In genomic region chr1:170142256-170142871, GRCm38 (mm10) we compare ENCODE assay signal across 14 mouse cellular contexts. TPM values are rescaled to one million over a fixed set of nuclear protein-coding genes. Genes with fewer than 3 reads are reported as not detected.
"Had no signal": no experiment of that assay in that cellular context is flagged by ENCODE, and none has a peak within 500 bp of the region (broad histone marks: within the 10 kb centered on the region; RNA-seq: fewer than 3 reads in every experiment).

No protein-coding gene starts in this region.

- H3K9me3 ChIP-seq: limb, embryonic 12.5 days; limb, embryonic 15.5 days; liver, embryonic 13.5 days had no signal

- H3K4me1 ChIP-seq: limb, embryonic 12.5 days; limb, embryonic 15.5 days had no signal

- H3K27ac ChIP-seq: limb, embryonic 12.5 days; limb, embryonic 15.5 days; liver, embryonic 13.5 days had no signal

- H3K9ac ChIP-seq: limb, embryonic 12.5 days; limb, embryonic 15.5 days; liver, embryonic 13.5 days had no signal

- H3K27me3 ChIP-seq: limb, embryonic 12.5 days; limb, embryonic 15.5 days; liver, embryonic 13.5 days had no signal

- ATAC-seq: inflammation-experienced regulatory T-cells, adult 6 months; intestine, embryonic 16.5 days had no signal

- H3K4me2 ChIP-seq: limb, embryonic 12.5 days; limb, embryonic 15.5 days; liver, embryonic 13.5 days; midbrain, embryonic 11.5 days had no signal

- H3K4me3 ChIP-seq: limb, embryonic 12.5 days; limb, embryonic 15.5 days; liver, embryonic 13.5 days had no signal

- DNase-seq: left cerebral cortex, postnatal 4 days; liver, embryonic 13.5 days; lung, adult 2 months; lung, postnatal 14 days; lung, postnatal 4 days; midbrain, embryonic 14.5 days; thymus, postnatal 25 days had no signal

RNA-seq across cellular contexts. Expression of gene Ddr2, which starts 31.8 kb away (rescaled TPM):
- total RNA-seq: megakaryocyte progenitor cell, adult 5-6 weeks; megakaryocyte-erythroid progenitor cell, adult 5-6 weeks had no signal
